In genomic region chr11:90855324-90855723, GRCm38 (mm10) we compare ENCODE assay signal across 25 mouse cellular contexts.
DNase-seq lines count a peak whose midpoint lies in the region; ATAC-seq lines count a peak whose summit lies in the region.
"Had no signal": no experiment of that assay in that cellular context is flagged by ENCODE, and none has a peak within 500 bp of the region (broad histone marks: within the 10 kb centered on the region; RNA-seq: fewer than 3 reads in every experiment).

No protein-coding gene starts in this region.

- 42% methylated on average over 3 of the region's 3 CpGs for WGBS in forebrain, embryonic 14.5 days
- 37% methylated on average over 3 of the region's 3 CpGs for WGBS in forebrain, embryonic 13.5 days
- 31% methylated on average over 3 of the region's 3 CpGs for WGBS in hindbrain, embryonic 16.5 days
- WGBS in hindbrain, embryonic 13.5 days, result 37% methylated on average over 3 of the region's 3 CpGs
- WGBS in midbrain, embryonic 13.5 days, result 26% methylated on average over 3 of the region's 3 CpGs
- WGBS in midbrain, embryonic 15.5 days, result 25% methylated on average over 3 of the region's 3 CpGs

- H3K4me1 ChIP-seq in forebrain, embryonic 14.5 days (ENCODE audit: control insufficient read depth, insufficient read depth, low read length), result no peaks in the 10 kb centered on the region
- H3K4me1 ChIP-seq in forebrain, embryonic 13.5 days, result no peaks in the 10 kb centered on the region
- H3K4me1 ChIP-seq in hindbrain, embryonic 16.5 days (ENCODE audit: control insufficient read depth, insufficient read depth, low read depth, low read length), result no peaks in the 10 kb centered on the region
- H3K4me1 ChIP-seq in hindbrain, embryonic 13.5 days (replicated peaks), result no peaks in the 10 kb centered on the region
- 0 out of 2 replicates have a peak, but pooled peaks cover 4% of the 10 kb centered on the region for H3K4me1 ChIP-seq in midbrain, embryonic 13.5 days (replicated peaks)
- no peaks in the 10 kb centered on the region for H3K4me1 ChIP-seq in midbrain, embryonic 15.5 days
- H3K4me1 ChIP-seq: embryonic facial prominence, embryonic 12.5 days; embryonic facial prominence, embryonic 15.5 days; forebrain, embryonic 15.5 days; intestine, embryonic 15.5 days had no signal

- H3K27me3 ChIP-seq in forebrain, embryonic 14.5 days (replicated peaks; ENCODE audit: control insufficient read depth, insufficient read depth, low read length), result no peaks in the 10 kb centered on the region
- H3K27me3 ChIP-seq in forebrain, embryonic 13.5 days, result no peaks in the 10 kb centered on the region
- no peaks in the 10 kb centered on the region for H3K27me3 ChIP-seq in hindbrain, embryonic 16.5 days (replicated peaks; ENCODE audit: control insufficient read depth, insufficient read depth, low read length)
- no peaks in the 10 kb centered on the region for H3K27me3 ChIP-seq in hindbrain, embryonic 13.5 days
- no peaks in the 10 kb centered on the region for H3K27me3 ChIP-seq in midbrain, embryonic 13.5 days
- H3K27me3 ChIP-seq in midbrain, embryonic 15.5 days (replicated peaks), result no peaks in the 10 kb centered on the region
- H3K27me3 ChIP-seq: CH12.LX; embryonic facial prominence, embryonic 12.5 days; embryonic facial prominence, embryonic 15.5 days; forebrain, embryonic 15.5 days; intestine, embryonic 15.5 days; Patski had no signal

- no peaks in the 10 kb centered on the region for H3K9me3 ChIP-seq in forebrain, embryonic 14.5 days (replicated peaks; ENCODE audit: control insufficient read depth, low read length)
- H3K9me3 ChIP-seq in forebrain, embryonic 13.5 days (replicated peaks), result no peaks in the 10 kb centered on the region
- H3K9me3 ChIP-seq in hindbrain, embryonic 16.5 days (ENCODE audit: control insufficient read depth, low read length), result no peaks in the 10 kb centered on the region
- H3K9me3 ChIP-seq in hindbrain, embryonic 13.5 days, result no peaks in the 10 kb centered on the region
- H3K9me3 ChIP-seq in midbrain, embryonic 13.5 days, result no peaks in the 10 kb centered on the region
- H3K9me3 ChIP-seq in midbrain, embryonic 15.5 days, result no peaks in the 10 kb centered on the region
- H3K9me3 ChIP-seq: embryonic facial prominence, embryonic 12.5 days; embryonic facial prominence, embryonic 15.5 days; forebrain, embryonic 15.5 days; G1E; intestine, embryonic 15.5 days had no signal

- H3K9ac ChIP-seq in forebrain, embryonic 14.5 days (ENCODE audit: low read length), result no peak overlapping the region
- no peak overlapping the region for H3K9ac ChIP-seq in forebrain, embryonic 13.5 days
- H3K9ac ChIP-seq in hindbrain, embryonic 16.5 days (ENCODE audit: low read depth, low read length), result no peak overlapping the region
- no peak overlapping the region for H3K9ac ChIP-seq in hindbrain, embryonic 13.5 days
- H3K9ac ChIP-seq in midbrain, embryonic 13.5 days (replicated peaks), result no peak overlapping the region
- H3K9ac ChIP-seq in midbrain, embryonic 15.5 days, result no peak overlapping the region
- H3K9ac ChIP-seq: embryonic facial prominence, embryonic 12.5 days; embryonic facial prominence, embryonic 15.5 days; forebrain, embryonic 15.5 days; hindbrain, embryonic 14.5 days; intestine, embryonic 15.5 days had no signal

- H3K36me3 ChIP-seq in forebrain, embryonic 14.5 days (ENCODE audit: control insufficient read depth, insufficient read depth, low read length), result no peaks in the 10 kb centered on the region
- no peaks in the 10 kb centered on the region for H3K36me3 ChIP-seq in forebrain, embryonic 13.5 days (ENCODE audit: poor library complexity, severe bottlenecking)
- no peaks in the 10 kb centered on the region for H3K36me3 ChIP-seq in hindbrain, embryonic 16.5 days (ENCODE audit: control insufficient read depth, insufficient read depth, low read length)
- no peaks in the 10 kb centered on the region for H3K36me3 ChIP-seq in hindbrain, embryonic 13.5 days
- no peaks in the 10 kb centered on the region for H3K36me3 ChIP-seq in midbrain, embryonic 13.5 days
- no peaks in the 10 kb centered on the region for H3K36me3 ChIP-seq in midbrain, embryonic 15.5 days (replicated peaks)
- H3K36me3 ChIP-seq: embryonic facial prominence, embryonic 12.5 days; embryonic facial prominence, embryonic 15.5 days; forebrain, embryonic 15.5 days; G1E; intestine, embryonic 15.5 days had no signal

- no peak for ATAC-seq in forebrain, embryonic 14.5 days
- no peak for ATAC-seq in forebrain, embryonic 13.5 days
- 0 out of 2 replicates have a peak, but pooled peaks have one; percentile 24 for ATAC-seq in hindbrain, embryonic 16.5 days
- no peak for ATAC-seq in hindbrain, embryonic 13.5 days (ENCODE audit: low FRiP score)
- 0 out of 2 replicates have a peak, but pooled peaks have one; percentile 30 for ATAC-seq in midbrain, embryonic 13.5 days
- no peak for ATAC-seq in midbrain, embryonic 15.5 days (replicated peaks)
- ATAC-seq: forebrain, embryonic 15.5 days; intestine, embryonic 15.5 days; Patski had no signal

- no peak overlapping the region for H3K4me2 ChIP-seq in forebrain, embryonic 14.5 days (ENCODE audit: low read length)
- no peak overlapping the region for H3K4me2 ChIP-seq in forebrain, embryonic 13.5 days
- no peak overlapping the region for H3K4me2 ChIP-seq in hindbrain, embryonic 16.5 days (ENCODE audit: low read length)
- no peak overlapping the region for H3K4me2 ChIP-seq in hindbrain, embryonic 13.5 days
- H3K4me2 ChIP-seq in midbrain, embryonic 13.5 days (replicated peaks), result no peak overlapping the region
- no peak overlapping the region for H3K4me2 ChIP-seq in midbrain, embryonic 15.5 days
- H3K4me2 ChIP-seq: embryonic facial prominence, embryonic 12.5 days; embryonic facial prominence, embryonic 15.5 days; forebrain, embryonic 15.5 days; heart, embryonic 11.5 days; hindbrain, embryonic 14.5 days; intestine, embryonic 15.5 days had no signal

- no peak overlapping the region for H3K27ac ChIP-seq in forebrain, embryonic 14.5 days (ENCODE audit: low read depth, low read length)
- no peak overlapping the region for H3K27ac ChIP-seq in forebrain, embryonic 13.5 days
- no peak overlapping the region for H3K27ac ChIP-seq in hindbrain, embryonic 16.5 days (ENCODE audit: low read depth, low read length)
- no peak overlapping the region for H3K27ac ChIP-seq in hindbrain, embryonic 13.5 days
- H3K27ac ChIP-seq in midbrain, embryonic 13.5 days, result no peak overlapping the region
- no peak overlapping the region for H3K27ac ChIP-seq in midbrain, embryonic 15.5 days
- H3K27ac ChIP-seq: embryonic facial prominence, embryonic 12.5 days; embryonic facial prominence, embryonic 15.5 days; forebrain, embryonic 15.5 days; gastrocnemius, adult 2 months; hindbrain, embryonic 14.5 days; intestine, embryonic 15.5 days had no signal

- peak; percentile 47 for DNase-seq in forebrain, embryonic 14.5 days (ENCODE audit: low spot score)
- DNase-seq in retina, postnatal 1 day, result peak; percentile 37
- no peak for DNase-seq in retina, embryonic 14.5 days (ENCODE audit: low spot score)
- DNase-seq: adrenal gland, postnatal 10 days; adrenal gland, postnatal 36 days; cerebellum, adult 11 months; cerebellum, adult 2 months; cerebellum, adult 9-11 months; cerebellum, postnatal 25 days; gastrocnemius, adult 2 months; gastrocnemius, postnatal 14 days had no signal

- no peak overlapping the region for H3K4me3 ChIP-seq in forebrain, embryonic 14.5 days (ENCODE audit: low read depth, low read length)
- H3K4me3 ChIP-seq in forebrain, embryonic 13.5 days, result no peak overlapping the region
- no peak overlapping the region for H3K4me3 ChIP-seq in hindbrain, embryonic 16.5 days (ENCODE audit: low read length)
- no peak overlapping the region for H3K4me3 ChIP-seq in hindbrain, embryonic 13.5 days
- no peak overlapping the region for H3K4me3 ChIP-seq in midbrain, embryonic 13.5 days (replicated peaks)
- no peak overlapping the region for H3K4me3 ChIP-seq in midbrain, embryonic 15.5 days
- H3K4me3 ChIP-seq: embryonic facial prominence, embryonic 12.5 days; embryonic facial prominence, embryonic 15.5 days; forebrain, embryonic 15.5 days; gastrocnemius, adult 2 months; intestine, embryonic 15.5 days had no signal

Comparison
In these comparisons a context has a peak if more than half of its experiments do, and no peak if none do; other contexts are left out.
1. ATAC-seq: peak in hindbrain, embryonic 16.5 days (single experiment) and midbrain, embryonic 13.5 days (single experiment); none in forebrain, embryonic 14.5 days (single experiment), forebrain, embryonic 13.5 days (single experiment), hindbrain, embryonic 13.5 days (single experiment) and midbrain, embryonic 15.5 days (single experiment).